Mouse (Mus musculus): ENCODE data around the gene Skida1. TPM values are rescaled to one million over a fixed set of nuclear protein-coding genes. Genes with fewer than 3 reads are reported as not detected.

Skida1 gene
- polyA plus RNA-seq, 1 experiment, result 0.23 TPM

GRCm38 (mm10) chr2:18011226-18011625, 37.6 kb downstream of the Skida1 start:
- Histone ChIP-seq H3K27ac (ENCODE audit: insufficient read depth, low read depth, low read length) (no peak overlapping the region), H3K36me3 (ENCODE audit: control insufficient read depth, insufficient read depth, low read length) (no peaks in the 10 kb centered on the region), H3K27me3 (ENCODE audit: control insufficient read depth, insufficient read depth, low read length) (no peaks in the 10 kb centered on the region), H3K4me3 (ENCODE audit: low read depth, low read length) (no peak overlapping the region), H3K4me1 (ENCODE audit: control insufficient read depth, insufficient read depth, insufficient read length, low read length) (no peaks in the 10 kb centered on the region)
- TF ChIP-seq CTCF (IDR thresholded peaks at IDR 0.05; ENCODE audit: extremely low read depth, insufficient read length, insufficient replicate concordance, low read depth, low read length) (no peak), POLR2A (IDR thresholded peaks at IDR 0.05; ENCODE audit: low read depth, low read length) (no peak)
- 85% methylated on average over 6 of the region's 6 CpGs for WGBS

GRCm38 (mm10) chr2:18005137-18005536, 43.7 kb downstream of the Skida1 start:
- Histone ChIP-seq H3K27me3 (ENCODE audit: control insufficient read depth, insufficient read depth, low read length) (no peaks in the 10 kb centered on the region), H3K27ac (ENCODE audit: insufficient read depth, low read depth, low read length) (no peak overlapping the region)

GRCm38 (mm10) chr2:18004286-18004685, 44.6 kb downstream of the Skida1 start:
- no peaks in the 10 kb centered on the region for H3K27me3 ChIP-seq (ENCODE audit: control insufficient read depth, insufficient read depth, low read length)
- TF ChIP-seq CTCF (IDR thresholded peaks at IDR 0.05; ENCODE audit: extremely low read depth, insufficient read length, insufficient replicate concordance, low read depth, low read length) (no peak), POLR2A (IDR thresholded peaks at IDR 0.05; ENCODE audit: low read depth, low read length) (no peak)
- no peaks in the 10 kb centered on the region for H3K4me1 ChIP-seq (ENCODE audit: control insufficient read depth, insufficient read depth, insufficient read length, low read length)
- no peaks in the 10 kb centered on the region for H3K36me3 ChIP-seq (ENCODE audit: control insufficient read depth, insufficient read depth, low read length)
- H3K4me3 ChIP-seq (ENCODE audit: low read depth, low read length), result no peak overlapping the region
- WGBS, result 82% methylated on average over 4 of the region's 4 CpGs
- no peak overlapping the region for H3K27ac ChIP-seq (ENCODE audit: insufficient read depth, low read depth, low read length)

More at GRCm38 (mm10) chr2:18005137-18005536, 43.7 kb downstream of the Skida1 start:
- 44% methylated on average over 8 of the region's 8 CpGs for WGBS
- no peaks in the 10 kb centered on the region for H3K36me3 ChIP-seq (ENCODE audit: control insufficient read depth, insufficient read depth, low read length)
- no peaks in the 10 kb centered on the region for H3K4me1 ChIP-seq (ENCODE audit: control insufficient read depth, insufficient read depth, insufficient read length, low read length)
- no peak for TF ChIP-seq POLR2A (IDR thresholded peaks at IDR 0.05; ENCODE audit: low read depth, low read length)
- no peak overlapping the region for H3K4me3 ChIP-seq (ENCODE audit: low read depth, low read length)

- no peaks in the 10 kb centered on the region for H3K4me1 ChIP-seq (ENCODE audit: control insufficient read depth, insufficient read depth, insufficient read length, low read length)
These were observed 46.5 kb downstream of the Skida1 start for GRCm38 (mm10) chr2:18002306-18002705.

GRCm38 (mm10) chr2:17996858-17997257, 52.0 kb downstream of the Skida1 start, which contains the start of gene H2al2a:
Gene H2al2a, minus strand, starts transcription at chr2:17996958.
- TF ChIP-seq POLR2A (IDR thresholded peaks at IDR 0.05; ENCODE audit: low read depth, low read length), result no peak
- TF ChIP-seq CTCF (IDR thresholded peaks at IDR 0.05; ENCODE audit: extremely low read depth, insufficient read length, insufficient replicate concordance, low read depth, low read length), result no peak
- no peaks in the 10 kb centered on the region for H3K4me1 ChIP-seq (ENCODE audit: control insufficient read depth, insufficient read depth, insufficient read length, low read length)
- H3K4me3 ChIP-seq (ENCODE audit: low read depth, low read length), result no peak within 1 kb of the TSS
- H3K36me3 ChIP-seq (ENCODE audit: control insufficient read depth, insufficient read depth, low read length), result no peaks in the 10 kb centered on the region
- H3K27me3 ChIP-seq (ENCODE audit: control insufficient read depth, insufficient read depth, low read length), result no peaks in the 10 kb centered on the region
- no peak within 1 kb of the TSS for H3K27ac ChIP-seq (ENCODE audit: insufficient read depth, low read depth, low read length)

More at GRCm38 (mm10) chr2:18002306-18002705, 46.5 kb downstream of the Skida1 start:
- Histone ChIP-seq H3K27ac (ENCODE audit: insufficient read depth, low read depth, low read length) (no peak overlapping the region), H3K36me3 (ENCODE audit: control insufficient read depth, insufficient read depth, low read length) (no peaks in the 10 kb centered on the region), H3K4me3 (ENCODE audit: low read depth, low read length) (no peak overlapping the region), H3K27me3 (ENCODE audit: control insufficient read depth, insufficient read depth, low read length) (no peaks in the 10 kb centered on the region)
- WGBS, result 88% methylated on average over 3 of the region's 3 CpGs
- no peak for TF ChIP-seq POLR2A (IDR thresholded peaks at IDR 0.05; ENCODE audit: low read depth, low read length)
- no peak for TF ChIP-seq CTCF (IDR thresholded peaks at IDR 0.05; ENCODE audit: extremely low read depth, insufficient read length, insufficient replicate concordance, low read depth, low read length)

Other genes with a start within 250 kb of the Skida1 start
- not detected in 2 replicates for gene H2al2a, start 52.1 kb downstream of the Skida1 start, polyA plus RNA-seq (2012; rRNA removed)
- gene A930004D18Rik, start 11.3 kb downstream of the Skida1 start, polyA plus RNA-seq (2012; rRNA removed), result 0.52 and 0.70 TPM in 2 replicates
- 10.1 and 22.4 TPM in 2 replicates for gene Mllt10, start 6.2 kb upstream of the Skida1 start, polyA plus RNA-seq (2012; rRNA removed)

All from small intestine, adult 2 months (tissue).